Mouse (Mus musculus) gonadal fat pad, adult 2 months (tissue): ENCODE measurements around the gene Lpar5. TPM values are rescaled to one million over a fixed set of nuclear protein-coding genes. Genes with fewer than 3 reads are reported as not detected.

ENCODE experiments used
- DNase-seq: peaks from one replicate; pipeline ENCODE4 v3.0.0-alpha.2; 2012; ENCODE audit warnings: low read depth
- polyA plus RNA-seq: library from polyadenylated mRNA; depleted of rRNA; stranded (reverse); fragments of >200 nt; gene quantifications from 2 replicates; pipeline ENCODE4 v1.2.3, GENCODE M21; 2012; rRNA removed

Lpar5 gene
- polyA plus RNA-seq, 1 experiment = 5.3 TPM

GRCm38 (mm10) chr6:125128724-125129123, 61.0 kb downstream of the Lpar5 start:
- no peak for DNase-seq

DNA sequence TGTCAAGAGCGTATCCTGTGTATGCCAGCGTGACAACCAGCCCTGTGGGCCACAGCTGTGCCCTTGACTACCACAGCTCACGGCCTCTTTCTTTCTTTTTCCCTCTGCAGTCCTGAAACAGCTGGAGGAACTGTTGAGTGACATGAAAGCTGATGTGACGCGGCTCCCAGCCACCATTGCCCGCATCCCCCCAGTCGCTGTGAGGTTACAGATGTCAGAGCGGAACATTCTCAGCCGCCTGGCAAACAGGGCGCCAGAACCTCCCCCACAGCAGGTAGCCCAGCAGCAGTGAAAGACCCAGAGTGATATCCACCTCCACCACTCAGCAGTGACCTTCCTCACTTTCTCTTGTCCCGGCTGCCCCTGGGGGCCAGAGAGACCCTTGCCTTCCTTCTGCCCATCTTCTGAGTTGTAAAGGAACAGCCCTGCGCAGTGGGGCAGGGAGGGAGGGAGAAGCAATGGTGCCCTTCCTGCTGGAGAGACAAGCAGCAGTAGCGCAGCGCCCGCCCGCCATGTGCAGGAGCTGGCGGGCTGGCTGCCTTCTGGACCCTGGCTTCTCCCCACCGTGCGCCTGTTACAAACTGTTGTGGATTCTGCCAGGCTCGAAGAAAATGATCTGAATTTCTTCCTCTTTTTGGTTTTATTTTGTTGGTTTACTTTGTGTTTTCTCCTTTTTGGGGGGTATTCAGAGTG, 62.1 kb downstream of the Lpar5 start:
- DNase-seq = no peak

- DNase-seq = no peak
Measured at GRCm38 (mm10) chr6:125131302-125132156, 63.8 kb downstream of the Lpar5 start, which contains the start of gene Nop2. Gene Nop2 (plus strand): TSS chr6:125131909.

Other genes with a start within 250 kb of the Lpar5 start
- gene Usp5, start 238.4 kb upstream of the Lpar5 start, polyA plus RNA-seq = 107 and 120 TPM in 2 replicates
- 7.5 and 8.2 TPM in 2 replicates for gene Cdca3, start 238.4 kb upstream of the Lpar5 start, polyA plus RNA-seq
- gene Gnb3, start 227.6 kb upstream of the Lpar5 start, polyA plus RNA-seq = 0.07 and 0.51 TPM in 2 replicates
- 21.4 and 24.2 TPM in 2 replicates for gene P3h3, start 210.2 kb upstream of the Lpar5 start, polyA plus RNA-seq
- 1.0 and 1.9 TPM in 2 replicates for gene Gpr162, start 203.9 kb upstream of the Lpar5 start, polyA plus RNA-seq
- gene Cd4, start 179.7 kb upstream of the Lpar5 start, polyA plus RNA-seq = 0.50 and 0.95 TPM in 2 replicates
- gene Lag3, start 156.2 kb upstream of the Lpar5 start, polyA plus RNA-seq = 2.4 and 3.1 TPM in 2 replicates
- gene Ptms, start 147.8 kb upstream of the Lpar5 start, polyA plus RNA-seq = 811 and 1,192 TPM in 2 replicates
- gene Mlf2, start 136.5 kb upstream of the Lpar5 start, polyA plus RNA-seq = 363 and 367 TPM in 2 replicates
- 180 and 195 TPM in 2 replicates for gene Cops7a, start 102.4 kb upstream of the Lpar5 start, polyA plus RNA-seq
- gene Pianp, start 71.2 kb upstream of the Lpar5 start, polyA plus RNA-seq = 1.3 and 2.0 TPM in 2 replicates
- 41.9 and 45.0 TPM in 2 replicates for gene Zfp384, start 58.8 kb upstream of the Lpar5 start, polyA plus RNA-seq
- gene Ing4, start 28.2 kb upstream of the Lpar5 start, polyA plus RNA-seq = 43.6 and 59.6 TPM in 2 replicates
- gene Acrbp, start 18.2 kb upstream of the Lpar5 start, polyA plus RNA-seq = 16.2 and 18.2 TPM in 2 replicates
- 50.4 and 165 TPM in 2 replicates for gene Chd4, start 28.1 kb downstream of the Lpar5 start, polyA plus RNA-seq
- gene Nop2, start 64.0 kb downstream of the Lpar5 start, polyA plus RNA-seq = 13.3 and 14.0 TPM in 2 replicates
- gene Iffo1, start 77.3 kb downstream of the Lpar5 start, polyA plus RNA-seq = 20.9 and 21.5 TPM in 2 replicates
- gene Gapdh, start 98.5 kb downstream of the Lpar5 start, polyA plus RNA-seq = 2,859 and 3,359 TPM in 2 replicates
- 21.6 and 26.7 TPM in 2 replicates for gene Ncapd2, start 123.8 kb downstream of the Lpar5 start, polyA plus RNA-seq
- 85.6 and 88.7 TPM in 2 replicates for gene Mrpl51, start 123.9 kb downstream of the Lpar5 start, polyA plus RNA-seq
- 39.4 and 41.8 TPM in 2 replicates for gene Vamp1, start 147.6 kb downstream of the Lpar5 start, polyA plus RNA-seq
- 21.7 and 26.6 TPM in 2 replicates for gene Tapbpl, start 163.9 kb downstream of the Lpar5 start, polyA plus RNA-seq
- 1.0 and 1.7 TPM in 2 replicates for gene Cd27, start 169.1 kb downstream of the Lpar5 start, polyA plus RNA-seq
- gene Tuba3a, start 218.1 kb downstream of the Lpar5 start, polyA plus RNA-seq = 2.7 and 7.9 TPM in 2 replicates
- 91.9 and 95.1 TPM in 2 replicates for gene Ltbr, start 246.0 kb downstream of the Lpar5 start, polyA plus RNA-seq